Mouse (Mus musculus) kidney, postnatal 4 days (tissue): ENCODE results near the gene Cd247.

Source experiments
- DNase-seq, 2 experiments: peaks; one replicate each; pipeline ENCODE4 v3.0.0; 2021; ENCODE audit warnings: mixed read lengths in 2 of 2

Cd247 gene

DNA sequence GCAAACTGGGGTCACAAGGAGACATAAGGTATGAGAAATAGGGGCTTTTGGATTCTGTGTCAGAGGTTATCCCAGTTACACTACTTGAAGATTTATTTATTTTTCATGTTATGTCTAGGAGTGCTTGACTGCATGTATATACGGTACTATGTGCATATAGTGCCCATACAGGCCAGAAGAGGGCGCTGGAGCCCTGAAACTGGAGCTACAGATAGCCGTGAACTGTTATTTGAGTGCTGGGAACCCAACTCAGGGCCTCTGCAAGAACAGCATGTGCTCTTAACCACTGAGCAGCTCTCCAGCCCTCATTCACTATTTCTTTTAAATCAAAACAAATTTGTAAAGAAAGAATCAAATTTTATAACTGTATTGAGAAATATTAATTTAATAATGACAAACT lies 132.5 kb downstream of the Cd247 start:
- DNase-seq: no peak

DNA sequence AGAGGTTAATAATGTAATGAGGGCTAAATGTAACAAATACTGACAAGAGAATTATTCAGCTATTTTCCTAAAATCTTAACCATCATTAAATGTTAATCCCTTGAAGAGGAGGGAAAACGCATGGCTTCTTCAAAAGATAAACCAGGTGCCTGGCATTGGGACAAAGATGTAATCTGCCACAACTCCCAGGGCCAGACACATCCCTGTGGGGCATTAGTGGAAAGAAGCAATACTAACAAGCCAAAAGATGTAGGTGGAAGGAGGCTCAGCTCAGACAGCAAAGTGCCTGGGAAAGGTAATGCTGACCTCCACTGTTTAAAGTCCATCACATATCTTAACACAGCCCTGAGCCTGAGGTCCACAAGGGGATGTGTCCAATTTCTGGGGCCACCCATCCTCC lies 134.0 kb downstream of the Cd247 start:
- no peak for DNase-seq

GRCm38 (mm10) chr1:165925207-165925606 lies 136.7 kb downstream of the Cd247 start:
- DNase-seq: no peak
